Mouse (Mus musculus): ENCODE data around the gene Rcc1l.

DNA sequence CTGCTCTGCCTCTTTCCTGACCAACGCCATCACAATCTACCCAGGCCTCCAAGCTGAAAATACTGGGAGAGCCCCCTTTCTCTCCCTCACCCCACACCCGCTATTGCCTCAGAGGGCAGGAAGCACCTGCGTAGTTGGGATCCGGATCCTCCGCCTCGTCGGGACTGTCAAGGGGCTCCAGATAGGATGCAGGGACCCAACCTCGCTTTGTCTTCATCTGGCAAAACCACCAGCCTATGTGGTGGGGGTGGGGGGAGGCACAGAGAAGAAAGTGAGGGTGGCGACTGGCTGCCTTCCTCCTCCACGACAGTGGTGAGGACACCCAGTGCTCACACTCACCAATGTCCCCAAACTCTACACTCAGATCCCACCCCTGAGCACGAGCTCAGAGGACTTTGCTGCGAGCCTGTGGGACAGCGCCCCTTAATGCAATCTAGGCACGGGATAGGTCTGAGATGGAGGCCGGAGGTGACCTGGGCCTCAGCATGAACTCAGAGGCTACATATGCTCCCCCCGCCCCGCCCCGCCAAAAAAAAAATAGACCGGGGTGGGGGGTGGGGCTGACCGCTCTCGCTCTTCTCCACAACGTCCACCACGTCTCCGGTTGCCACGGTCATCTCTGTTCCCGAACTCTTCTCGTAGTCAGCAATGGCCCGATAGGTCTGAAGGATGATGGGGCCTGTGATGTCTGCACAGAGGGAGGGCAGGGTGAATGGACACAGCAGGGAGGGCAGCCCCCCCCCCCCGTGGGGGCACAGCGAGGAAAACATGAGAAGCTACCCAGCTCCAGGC is 48.7 kb upstream of the Rcc1l start:
- TF ChIP-seq CTCF (conservative IDR thresholded peaks at IDR 0.05; ENCODE audit: low read length) (no peak), POU5F1 (IDR thresholded peaks at IDR 0.05; ENCODE audit: borderline replicate concordance, low read length) (no peak), NANOG (IDR thresholded peaks at IDR 0.05; ENCODE audit: borderline replicate concordance, low read length) (no peak)

Measured in E14TG2a.4 (cell line).